Mouse (Mus musculus) testis, adult 2 months (tissue): ENCODE results near the gene Katnal1. TPM values are rescaled to one million over a fixed set of nuclear protein-coding genes. Genes with fewer than 3 reads are reported as not detected.

Experiments
- H3K27ac ChIP-seq: fragments of 200-500 bp; 2 replicates; pipeline ENCODE4 v1.5.1; 2012; ENCODE audit warnings: low read depth, low read length; ENCODE audit not compliant: control insufficient read depth, insufficient read depth
- H3K27me3 ChIP-seq: fragments of 200-500 bp; 2 replicates; pipeline ENCODE4 v1.6.1; 2012; ENCODE audit warnings: mild to moderate bottlenecking, low read length, moderate library complexity; ENCODE audit not compliant: control insufficient read depth, insufficient read depth
- H3K36me3 ChIP-seq: fragments of 200-500 bp; 2 replicates; pipeline ENCODE4 v1.6.1; 2012; ENCODE audit warnings: mild to moderate bottlenecking, low read length; ENCODE audit not compliant: control insufficient read depth, insufficient read depth
- H3K4me1 ChIP-seq: fragments of 200-500 bp; 2 replicates; pipeline ENCODE4 v1.6.1; 2012; ENCODE audit warnings: low read length; ENCODE audit not compliant: control insufficient read depth, insufficient read depth
- H3K4me3 ChIP-seq: fragments of 200-500 bp; 2 replicates; pipeline ENCODE4 v1.5.1; 2012; ENCODE audit warnings: low read depth, mild to moderate bottlenecking, low read length, moderate library complexity, mixed read lengths; ENCODE audit not compliant: control insufficient read depth
- CTCF ChIP-seq: fragments of 200-500 bp; IDR thresholded peaks from 2 replicates; pipeline ENCODE4 v1.5.1; 2012; ENCODE audit warnings: low read depth, mild to moderate bottlenecking, inconsistent platforms, low read length, moderate library complexity; ENCODE audit not compliant: control insufficient read depth, insufficient read depth, insufficient replicate concordance
- POLR2A ChIP-seq: fragments of 200-500 bp; IDR thresholded peaks from 2 replicates; pipeline ENCODE4 v1.6.1; 2012; ENCODE audit warnings: low read depth, mild to moderate bottlenecking, inconsistent platforms, low read length, moderate library complexity; ENCODE audit not compliant: control insufficient read depth
- polyA plus RNA-seq: library from polyadenylated mRNA; depleted of rRNA; stranded (reverse); fragments of >200 nt; gene quantifications from 2 replicates; pipeline ENCODE4 v1.2.3, GENCODE M21; 2012; rRNA removed

Katnal1 gene
- polyA plus RNA-seq, 1 experiment = 47.1 TPM

DNA sequence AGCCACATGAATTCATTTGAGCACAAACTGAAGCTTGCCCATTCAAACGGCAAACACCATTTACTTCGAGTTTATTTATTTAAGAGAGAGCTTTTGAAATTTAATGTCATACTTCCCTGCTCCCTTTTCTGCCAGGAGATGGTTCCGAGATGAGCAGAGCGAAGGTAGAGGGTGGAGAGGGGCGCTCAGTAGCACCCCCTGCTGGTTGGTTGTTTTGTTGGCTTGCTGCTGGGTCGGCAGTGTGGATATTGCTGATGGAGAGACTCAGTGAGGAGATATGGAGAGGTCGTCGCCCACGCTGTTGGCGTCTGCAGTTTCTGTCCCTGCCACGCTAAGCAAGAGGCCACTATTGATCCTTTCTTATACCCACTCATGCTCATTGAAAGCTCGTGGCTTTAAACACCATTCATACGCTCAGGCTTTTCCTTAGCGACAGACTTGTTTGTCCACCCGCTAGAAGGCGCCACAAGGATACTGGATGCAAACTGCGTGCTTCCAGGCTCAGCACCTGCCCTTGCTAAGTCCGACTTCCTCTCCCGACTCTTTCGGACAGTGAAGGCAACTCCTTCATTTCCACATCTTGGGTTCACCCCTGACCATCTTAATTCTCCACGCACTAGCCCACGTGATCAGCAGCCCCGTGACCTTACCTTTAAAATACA lies 97.4 kb downstream of the Katnal1 start:
- peaks cover 8% of the 10 kb centered on the region for H3K4me1 ChIP-seq
- H3K27ac ChIP-seq = no peak overlapping the region
- peak overlapping the region; percentile 30 for H3K4me3 ChIP-seq
- TF ChIP-seq CTCF (peak; percentile 95), POLR2A (no peak)
- no peaks in the 10 kb centered on the region for H3K36me3 ChIP-seq
- H3K27me3 ChIP-seq = no peaks in the 10 kb centered on the region

DNA sequence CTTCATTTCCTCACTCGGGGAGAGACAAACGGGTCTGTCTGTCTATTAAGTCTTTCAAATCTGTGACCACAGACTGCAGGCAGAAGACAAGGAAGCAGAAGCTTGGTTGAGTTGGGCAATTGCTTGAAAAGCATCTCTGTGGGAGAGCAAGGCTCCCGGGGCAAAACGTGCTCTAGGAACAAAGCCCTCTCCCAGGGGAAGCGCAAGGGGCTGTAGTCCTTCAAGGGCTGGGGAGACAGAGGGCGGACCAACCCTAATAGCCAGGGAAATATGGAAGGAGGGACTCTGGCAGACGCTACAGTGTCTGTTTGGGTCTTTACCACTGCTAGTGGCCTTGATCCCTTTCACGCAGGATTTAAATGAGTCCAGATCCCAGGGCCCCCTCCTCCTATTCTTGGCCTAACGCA lies 98.0 kb downstream of the Katnal1 start:
- Histone ChIP-seq H3K4me1 (peaks cover 8% of the 10 kb centered on the region), H3K4me3 (peak overlapping the region; percentile 25; the same call in 1 of the 2 replicates), H3K27ac (no peak overlapping the region), H3K36me3 (no peaks in the 10 kb centered on the region), H3K27me3 (no peaks in the 10 kb centered on the region)
- TF ChIP-seq CTCF = no peak
- TF ChIP-seq POLR2A = no peak

DNA sequence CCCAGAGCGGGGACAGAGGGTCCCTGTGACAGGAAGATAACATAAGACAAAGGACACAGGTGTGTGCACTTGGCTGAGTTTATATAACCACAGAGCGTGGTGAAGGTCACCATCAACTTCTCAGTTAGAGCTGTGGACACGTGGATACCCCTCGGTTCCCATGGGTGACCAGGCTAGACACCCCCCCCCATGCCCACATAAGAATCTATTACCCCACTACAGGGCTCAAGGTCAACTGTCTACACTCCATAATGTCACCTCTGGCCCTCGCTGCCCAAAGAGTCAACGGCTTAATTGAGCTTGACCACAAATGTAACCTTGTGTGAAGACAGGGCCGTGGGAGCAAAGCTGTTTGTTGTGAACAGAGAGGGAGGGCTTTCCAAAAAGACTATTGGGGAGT lies 103.4 kb downstream of the Katnal1 start:
- TF ChIP-seq POLR2A (no peak), CTCF (no peak)
- H3K27me3 ChIP-seq = no peaks in the 10 kb centered on the region
- no peaks in the 10 kb centered on the region for H3K4me1 ChIP-seq
- no peak overlapping the region for H3K27ac ChIP-seq
- H3K4me3 ChIP-seq = no peak overlapping the region
- no peaks in the 10 kb centered on the region for H3K36me3 ChIP-seq

DNA sequence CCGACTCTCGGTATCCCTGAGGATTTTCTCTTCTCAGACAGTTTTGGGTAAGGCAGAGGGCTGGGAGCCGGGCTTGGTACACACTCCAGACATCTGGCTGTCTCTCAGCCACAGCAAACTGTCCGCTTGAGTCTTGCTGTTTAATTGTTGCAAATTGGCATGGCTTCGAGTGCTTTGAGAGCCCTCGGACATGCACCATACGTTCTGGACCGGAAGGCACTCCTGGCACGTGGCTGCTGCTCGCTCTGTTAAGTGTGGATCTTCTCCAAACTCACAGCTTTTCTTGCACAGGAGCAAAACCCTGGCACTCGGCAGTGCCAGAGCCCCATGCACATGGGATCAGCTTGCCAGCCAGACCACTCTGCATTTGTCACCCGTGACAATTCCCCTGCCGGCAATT lies 106.3 kb downstream of the Katnal1 start:
- TF ChIP-seq CTCF = no peak
- TF ChIP-seq POLR2A = no peak
- no peaks in the 10 kb centered on the region for H3K36me3 ChIP-seq
- H3K27ac ChIP-seq = no peak overlapping the region
- H3K27me3 ChIP-seq = no peaks in the 10 kb centered on the region
- H3K4me1 ChIP-seq = no peaks in the 10 kb centered on the region
- no peak overlapping the region for H3K4me3 ChIP-seq

Other genes starting within 250 kb of the Katnal1 start
- gene Gm42791, start 65.8 kb upstream of the Katnal1 start, polyA plus RNA-seq = not detected in 2 replicates